Mouse (Mus musculus): ENCODE data around the gene Marveld3.

DNA sequence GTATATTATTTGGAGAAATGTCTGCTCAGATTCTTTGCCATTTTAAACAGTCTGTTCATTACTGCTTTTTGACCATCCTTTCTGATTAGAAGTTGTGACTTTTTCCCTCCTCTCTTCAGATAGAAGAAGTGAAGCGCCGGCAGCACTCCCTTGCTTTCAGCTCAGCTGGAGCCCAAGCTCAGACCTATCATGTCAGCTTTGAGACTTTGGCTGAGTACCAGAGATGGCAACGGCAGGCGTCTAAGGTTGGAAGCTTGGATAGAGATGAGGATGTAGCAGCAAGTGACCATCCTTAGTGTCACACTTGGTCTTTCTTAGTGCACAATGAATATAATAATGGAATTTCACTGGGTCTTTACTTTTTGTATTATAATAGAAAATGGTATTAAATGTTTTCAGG is 54.6 kb downstream of the Marveld3 start:
- TF ChIP-seq CTCF (IDR thresholded peaks at IDR 0.05; ENCODE audit: borderline replicate concordance, extremely low read depth, insufficient read depth, insufficient read length), result no peak
- no peak for TF ChIP-seq POLR2A (IDR thresholded peaks at IDR 0.05; ENCODE audit: borderline replicate concordance, extremely low read depth, insufficient read depth, insufficient read length, poor library complexity, severe bottlenecking)

All from brain, embryonic 14.5 days (tissue).